Mouse (Mus musculus) hindbrain, embryonic 10.5 days (tissue): ENCODE data around the gene Gm11127. TPM values are rescaled to one million over a fixed set of nuclear protein-coding genes. Genes with fewer than 3 reads are reported as not detected.

Experiments
- DNase-seq: peaks from one replicate; pipeline ENCODE4 v3.0.0-alpha.2; 2017; ENCODE audit warnings: low spot score
- H3K27ac ChIP-seq: fragments of 300-500 bp; sonication (generic); 2 replicates; pipeline ENCODE4 v1.5.1; 2016; ENCODE audit warnings: mild to moderate bottlenecking, moderate library complexity
- H3K27me3 ChIP-seq: fragments of 300-500 bp; sonication (generic); 2 replicates; pipeline ENCODE4 v1.6.1; 2016; ENCODE audit warnings: mild to moderate bottlenecking; ENCODE audit not compliant: poor library complexity, insufficient read depth, severe bottlenecking
- H3K36me3 ChIP-seq: fragments of 300-500 bp; sonication (generic); 2 replicates; pipeline ENCODE4 v1.6.1; 2016; ENCODE audit warnings: mild to moderate bottlenecking, moderate library complexity
- H3K4me1 ChIP-seq: fragments of 300-500 bp; sonication (generic); replicated peaks from 2 replicates; pipeline ENCODE4 v1.6.1; 2016; ENCODE audit warnings: mild to moderate bottlenecking
- H3K4me3 ChIP-seq: fragments of 300-500 bp; sonication (generic); 2 replicates; pipeline ENCODE4 v1.5.1; 2016; ENCODE audit warnings: mild to moderate bottlenecking, moderate library complexity
- H3K9me3 ChIP-seq: fragments of 300-500 bp; sonication (generic); 2 replicates; pipeline ENCODE4 v1.6.1; 2016; ENCODE audit warnings: mild to moderate bottlenecking, moderate library complexity
- WGBS: fragments of 180-500 bp; shearing (Covaris S2); methylation state at CpG from one replicate; pipeline ENCODE4 v1.1.7; 2016; 5-methylcytosine and 5-hydroxymethylcytosine counted together
- polyA plus RNA-seq: library from polyadenylated mRNA; unstranded; fragments of >200 nt; fragmentation: Nextera tagmentation; extraction: Ambion mirVana; gene quantifications from 2 replicates; pipeline ENCODE4 v1.2.1, GENCODE M21; 2016

Gene Gm11127
- polyA plus RNA-seq, 1 experiment from 2014 or later = not detected

DNA sequence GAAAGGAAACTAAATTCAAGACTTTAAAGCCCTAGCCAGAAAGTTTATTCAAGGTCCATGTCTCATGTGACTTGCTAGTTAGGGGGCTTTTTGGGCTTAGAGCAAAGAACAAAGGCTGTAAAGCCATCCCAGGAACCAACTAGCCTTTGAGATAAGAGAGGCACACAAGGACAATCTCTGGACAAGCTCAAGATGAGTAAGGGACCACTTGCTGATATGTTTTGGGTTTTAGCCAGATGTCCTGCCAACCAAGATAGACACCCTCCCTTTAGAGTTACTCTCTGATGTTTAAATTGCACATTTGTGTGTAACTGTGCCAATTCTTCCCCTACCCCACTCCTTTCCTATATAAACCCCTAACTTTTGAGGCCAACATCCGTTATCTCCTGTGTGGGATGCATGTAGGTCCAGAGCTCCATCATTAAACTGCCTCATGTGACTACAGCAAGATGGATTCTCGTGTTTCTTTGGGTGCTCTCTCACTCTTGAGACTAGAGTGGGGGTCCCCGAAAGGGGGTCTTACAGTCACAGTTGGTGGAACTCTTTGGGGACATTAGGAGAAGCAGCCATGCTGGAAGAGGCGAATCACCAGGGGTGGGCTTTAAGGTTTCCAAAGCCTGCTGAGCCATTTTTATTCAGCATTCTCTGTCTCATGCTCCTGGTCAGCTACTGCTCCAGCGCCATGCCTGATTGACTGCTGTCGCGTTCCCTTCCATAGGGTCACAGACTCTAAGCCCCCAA is 29.1 kb downstream of the Gm11127 start:
- WGBS = 78% methylated on average over 7 of the region's 7 CpGs
- H3K4me3 ChIP-seq = no peak overlapping the region
- DNase-seq = no peak
- H3K9me3 ChIP-seq = no peaks in the 10 kb centered on the region
- peaks cover 10% of the 10 kb centered on the region for H3K27me3 ChIP-seq
- no peak overlapping the region for H3K27ac ChIP-seq
- no peaks in the 10 kb centered on the region for H3K36me3 ChIP-seq
- H3K4me1 ChIP-seq = peaks cover 19% of the 10 kb centered on the region

DNA sequence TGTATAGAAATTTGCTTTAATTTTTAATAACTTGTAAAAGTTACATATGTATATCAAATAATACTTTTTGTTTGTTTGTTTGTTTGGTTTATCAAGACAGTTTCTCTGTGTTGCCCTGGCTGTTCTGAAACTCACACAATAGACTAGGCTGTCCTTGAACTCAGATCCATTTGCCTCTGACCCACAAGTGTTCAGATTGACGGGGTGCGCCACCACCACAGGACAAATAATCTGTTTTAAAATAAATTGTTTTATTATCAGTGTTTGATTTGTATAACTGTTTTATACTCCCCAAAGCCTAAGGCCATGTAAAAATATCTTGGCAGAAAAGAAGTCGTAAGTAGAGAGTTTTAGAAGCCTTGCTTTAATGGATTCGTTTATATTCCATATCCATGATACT is 30.5 kb downstream of the Gm11127 start:
- Histone ChIP-seq H3K36me3 (no peaks in the 10 kb centered on the region), H3K4me3 (no peak overlapping the region), H3K27me3 (peaks cover 10% of the 10 kb centered on the region), H3K27ac (no peak overlapping the region), H3K4me1 (peaks cover 19% of the 10 kb centered on the region), H3K9me3 (no peaks in the 10 kb centered on the region)
- 93% methylated on average over 4 of the region's 4 CpGs for WGBS
- DNase-seq = no peak

DNA sequence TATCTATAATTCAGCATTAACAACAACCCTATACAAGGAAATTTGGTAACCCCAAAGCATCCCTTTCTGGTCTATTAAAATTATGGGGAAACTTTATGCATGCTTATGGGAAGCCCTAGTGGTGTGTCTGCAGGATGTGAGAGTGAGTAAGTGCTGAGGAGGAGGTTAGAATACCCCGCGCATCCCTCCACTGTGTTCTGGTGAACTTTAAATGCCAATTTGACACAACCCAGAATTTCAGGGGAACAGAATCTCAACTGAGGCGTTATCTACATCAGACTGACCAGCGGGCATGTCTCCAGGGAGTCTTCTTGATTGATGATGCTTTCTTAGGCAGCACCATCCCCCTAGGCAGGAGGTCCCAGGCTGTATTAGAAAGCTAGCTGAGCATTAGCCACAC is 32.3 kb downstream of the Gm11127 start:
- no peaks in the 10 kb centered on the region for H3K36me3 ChIP-seq
- H3K4me3 ChIP-seq = no peak overlapping the region
- no peaks in the 10 kb centered on the region for H3K27me3 ChIP-seq
- peaks cover 15% of the 10 kb centered on the region for H3K4me1 ChIP-seq
- peak; percentile 20 for DNase-seq
- H3K9me3 ChIP-seq = no peaks in the 10 kb centered on the region
- 66% methylated on average over 4 of the region's 4 CpGs for WGBS
- H3K27ac ChIP-seq = no peak overlapping the region

DNA sequence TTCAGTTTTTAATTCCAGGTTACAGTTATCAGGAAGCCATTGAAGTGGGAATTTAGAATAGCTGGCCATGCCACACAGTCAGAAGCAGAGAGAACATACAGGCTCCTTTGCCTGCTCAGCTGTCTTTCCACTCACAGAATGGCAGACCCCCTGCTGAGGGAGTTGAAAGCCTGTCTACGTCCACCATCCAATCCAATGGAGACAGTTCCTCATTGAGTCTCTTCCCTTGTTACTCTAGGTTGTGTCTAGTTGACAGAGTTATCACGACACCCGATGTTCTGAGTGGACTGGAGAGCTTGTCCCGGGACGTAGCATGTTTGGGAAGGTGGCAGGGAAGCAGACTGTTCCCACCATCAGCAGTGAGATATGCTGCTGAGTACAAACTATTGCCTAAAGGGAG is 33.0 kb downstream of the Gm11127 start:
- 59% methylated on average over 5 of the region's 5 CpGs for WGBS
- DNase-seq = no peak

DNA sequence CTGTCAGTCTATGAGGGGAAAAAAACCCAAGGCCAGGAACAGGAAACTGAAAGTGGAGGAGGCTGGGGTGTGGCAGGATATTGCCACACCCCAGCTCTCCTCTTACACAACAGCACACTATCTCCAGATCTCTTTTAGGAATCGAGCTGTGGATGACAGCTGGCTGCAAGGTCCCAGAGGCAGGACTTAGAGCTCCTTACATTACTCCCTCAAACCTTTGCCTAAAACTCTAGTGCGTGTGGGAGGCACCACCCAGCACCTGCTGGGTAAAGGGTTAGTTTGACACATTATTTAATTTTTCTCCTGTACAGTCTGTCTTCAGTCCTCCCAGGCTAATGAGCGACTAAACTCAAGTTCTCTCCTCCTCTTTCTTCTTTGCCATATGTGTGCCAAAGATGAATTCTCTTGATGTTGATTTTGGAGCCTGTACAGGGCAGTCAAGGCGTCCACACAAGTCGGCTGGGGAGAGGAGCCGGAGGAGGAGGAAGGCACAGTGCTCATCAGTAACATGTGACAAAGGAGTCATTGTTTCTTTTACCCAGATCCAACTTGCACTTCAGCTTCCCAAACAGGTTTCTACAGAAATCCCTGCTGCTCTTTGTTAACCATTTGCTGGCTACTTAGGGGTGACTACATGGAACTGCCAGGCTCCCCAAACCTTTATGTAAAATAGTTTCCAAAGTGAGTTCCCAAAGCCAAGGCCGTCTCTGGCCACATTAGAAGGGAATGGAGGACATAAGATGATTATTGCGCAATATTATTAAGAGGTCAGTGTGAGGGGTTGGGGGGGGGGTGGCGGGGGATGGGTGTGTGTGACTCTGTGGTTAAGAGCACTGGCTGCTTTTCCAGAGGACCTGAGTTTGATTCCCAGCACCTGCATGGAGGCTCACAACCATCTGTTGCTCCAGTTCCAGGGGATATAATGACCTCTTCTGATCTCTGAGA is 34.2 kb downstream of the Gm11127 start:
- H3K27ac ChIP-seq = no peak overlapping the region
- no peaks in the 10 kb centered on the region for H3K27me3 ChIP-seq
- no peak overlapping the region for H3K4me3 ChIP-seq
- H3K9me3 ChIP-seq = no peaks in the 10 kb centered on the region; the same call in 1 of the 2 replicates
- WGBS = 70% methylated on average over 9 of the region's 9 CpGs
- H3K4me1 ChIP-seq = peaks cover 25% of the 10 kb centered on the region
- DNase-seq = no peak
- H3K36me3 ChIP-seq = no peaks in the 10 kb centered on the region

More for the DNA sequence above, 33.0 kb downstream of the Gm11127 start:
- Histone ChIP-seq H3K27me3 (no peaks in the 10 kb centered on the region), H3K4me3 (no peak overlapping the region), H3K9me3 (no peaks in the 10 kb centered on the region; the same call in 1 of the 2 replicates), H3K36me3 (no peaks in the 10 kb centered on the region), H3K4me1 (peaks cover 22% of the 10 kb centered on the region), H3K27ac (no peak overlapping the region)

DNA sequence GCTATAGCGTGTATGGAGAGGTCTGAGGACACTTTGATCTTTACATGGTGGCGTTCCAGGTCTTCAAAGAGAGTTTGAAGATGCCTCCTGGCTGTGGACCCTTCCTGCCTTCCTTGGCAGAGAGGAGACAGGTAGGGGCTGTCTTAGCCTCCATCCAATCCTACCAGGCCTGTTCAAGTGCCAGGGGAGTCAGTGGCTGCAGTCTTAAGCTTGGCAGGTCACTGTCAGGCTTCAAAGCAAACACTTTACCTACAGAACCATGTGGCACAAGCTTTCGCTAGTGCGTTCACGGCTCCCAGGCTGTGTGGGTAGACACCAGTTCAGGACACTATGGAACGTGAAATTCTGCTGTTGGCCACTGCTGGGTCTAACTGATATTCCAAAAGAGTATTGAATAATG is 35.2 kb downstream of the Gm11127 start:
- peaks cover 25% of the 10 kb centered on the region for H3K4me1 ChIP-seq
- H3K27me3 ChIP-seq = no peaks in the 10 kb centered on the region
- H3K9me3 ChIP-seq = no peaks in the 10 kb centered on the region; the same call in 1 of the 2 replicates
- no peaks in the 10 kb centered on the region for H3K36me3 ChIP-seq
- 92% methylated on average over 6 of the region's 6 CpGs for WGBS
- no peak overlapping the region for H3K4me3 ChIP-seq
- no peak overlapping the region for H3K27ac ChIP-seq
- no peak for DNase-seq

DNA sequence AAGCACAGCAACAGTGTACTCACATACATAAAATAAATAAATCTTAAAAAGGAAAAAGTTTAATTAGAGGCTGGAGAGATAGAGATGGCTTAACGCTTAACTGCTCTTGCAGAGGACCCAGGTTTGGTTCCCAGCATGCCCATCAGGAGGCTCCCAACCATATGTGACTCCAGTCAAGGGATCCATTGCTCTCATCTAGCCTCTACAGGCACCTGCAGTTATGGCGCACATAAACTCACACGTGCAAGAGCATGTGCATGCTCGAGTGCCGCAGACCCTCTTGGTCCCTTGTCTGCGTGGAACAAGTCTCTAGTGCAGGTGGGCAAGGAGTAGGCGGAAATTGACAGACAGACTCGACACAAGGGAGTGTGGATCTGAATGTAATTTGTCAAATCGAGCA is 36.1 kb downstream of the Gm11127 start:
- no peak for DNase-seq
- Histone ChIP-seq H3K27me3 (no peaks in the 10 kb centered on the region), H3K9me3 (no peaks in the 10 kb centered on the region; the same call in 1 of the 2 replicates), H3K4me3 (no peak overlapping the region), H3K27ac (no peak overlapping the region), H3K36me3 (no peaks in the 10 kb centered on the region), H3K4me1 (peaks cover 25% of the 10 kb centered on the region)
- WGBS = 93% methylated on average over 9 of the region's 9 CpGs

DNA sequence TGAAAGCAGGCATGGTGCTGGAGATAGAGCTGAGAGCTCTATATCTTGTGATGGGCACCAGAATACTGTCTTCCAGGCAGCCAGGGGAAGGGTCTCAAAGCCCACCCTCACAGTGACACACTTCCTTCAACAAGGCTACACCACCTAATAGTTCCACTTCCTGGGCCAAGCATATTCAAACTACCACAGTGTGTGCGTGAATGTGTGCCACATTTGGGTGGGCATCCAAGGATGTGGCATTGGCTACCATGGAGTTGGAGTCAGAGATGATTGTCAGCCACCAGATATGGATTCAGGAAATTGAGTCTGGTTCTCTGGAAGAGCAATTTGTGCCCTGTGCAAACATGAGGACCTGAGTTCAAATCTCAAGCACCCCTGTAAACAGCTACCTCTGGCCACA is 36.9 kb downstream of the Gm11127 start:
- no peak for DNase-seq
- H3K4me1 ChIP-seq = peaks cover 24% of the 10 kb centered on the region
- H3K4me3 ChIP-seq = no peak overlapping the region
- WGBS = 98% methylated on average over 1 of the region's 1 CpGs
- no peak overlapping the region for H3K27ac ChIP-seq
- H3K9me3 ChIP-seq = no peaks in the 10 kb centered on the region; the same call in 1 of the 2 replicates
- no peaks in the 10 kb centered on the region for H3K36me3 ChIP-seq
- H3K27me3 ChIP-seq = no peaks in the 10 kb centered on the region

DNA sequence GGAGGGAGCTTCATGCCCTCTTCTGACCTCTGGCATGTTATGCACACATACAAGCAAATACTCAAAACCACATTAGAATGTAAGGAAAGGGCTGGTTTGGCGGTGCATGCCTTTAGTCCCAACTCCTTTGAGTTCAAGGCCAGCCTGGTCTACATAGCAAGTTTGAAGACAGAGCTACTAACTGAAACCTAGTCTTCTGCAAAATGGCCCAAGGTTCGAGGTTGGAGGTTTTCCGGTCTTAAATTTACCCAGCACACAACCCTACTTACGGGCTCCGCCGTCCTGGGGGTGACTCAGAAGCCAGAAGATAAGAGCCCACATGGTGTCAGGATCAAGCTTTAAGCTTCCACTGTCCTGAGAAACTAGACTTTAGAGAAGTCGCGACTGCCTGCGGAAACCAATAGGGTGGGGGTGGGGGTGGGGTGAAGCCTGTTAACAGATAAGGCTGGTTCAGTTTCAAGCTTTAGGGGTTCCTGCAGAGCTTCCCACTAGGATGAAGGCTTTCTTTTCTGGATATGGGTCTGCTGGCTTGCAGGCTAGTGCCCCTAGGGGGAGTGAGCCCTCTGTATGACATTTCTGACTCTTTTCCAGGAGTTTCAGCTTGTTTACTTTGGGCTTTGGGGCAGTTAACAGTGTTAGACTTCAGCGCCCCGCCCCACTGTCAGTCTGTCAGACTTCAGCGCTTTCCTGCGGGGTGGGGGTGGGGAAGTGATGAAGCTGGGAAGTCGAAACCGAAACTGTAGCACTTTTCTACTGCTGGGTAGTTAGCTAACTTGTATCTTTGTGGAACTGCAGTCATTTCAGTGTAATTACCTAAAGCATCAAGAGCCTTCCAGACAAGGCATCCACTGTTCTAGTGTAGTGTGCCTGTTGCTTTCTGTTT is 37.7 kb downstream of the Gm11127 start, which contains the start of gene H2-T24:
TSS of gene H2-T24 (minus strand) at position 370 of the 883 bp plus-strand sequence.
- Histone ChIP-seq H3K4me3 (peak within 1 kb of the TSS; percentile 11), H3K36me3 (peaks cover 5% of the 10 kb centered on the region; the same call in 1 of the 2 replicates), H3K9me3 (peaks cover 3% of the 10 kb centered on the region; the same call in 1 of the 2 replicates), H3K27ac (0 out of 2 replicates have a peak within 1 kb of the TSS, but pooled peaks have one; percentile 16), H3K4me1 (peaks cover 19% of the 10 kb centered on the region), H3K27me3 (no peaks in the 10 kb centered on the region)
- peak; percentile 39 for DNase-seq
- 44% methylated on average over 15 of the region's 15 CpGs for WGBS

DNA sequence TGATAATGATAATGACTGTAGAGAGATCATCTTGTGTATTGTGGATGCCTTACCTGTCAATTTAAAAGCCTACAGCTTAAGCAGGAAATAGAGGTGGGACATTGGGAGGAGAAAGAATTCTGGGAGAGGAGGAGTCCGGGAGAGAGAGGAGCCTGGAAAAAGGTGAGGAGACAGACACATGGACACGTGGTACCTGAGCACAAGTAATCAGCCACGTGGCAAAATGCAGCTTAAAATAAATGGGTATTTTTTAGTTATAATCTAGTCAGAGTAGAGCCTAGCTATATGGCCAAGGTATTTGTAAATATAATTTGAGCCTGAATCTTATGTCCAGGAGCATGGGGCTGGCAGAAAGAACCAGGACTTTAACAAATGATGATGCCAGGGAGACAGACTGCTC is 38.7 kb downstream of the Gm11127 start:
- 70% methylated on average over 3 of the region's 3 CpGs for WGBS
- H3K4me1 ChIP-seq = peaks cover 15% of the 10 kb centered on the region
- no peak overlapping the region for H3K27ac ChIP-seq
- no peak for DNase-seq
- H3K9me3 ChIP-seq = peaks cover 3% of the 10 kb centered on the region; the same call in 1 of the 2 replicates
- H3K36me3 ChIP-seq = peaks cover 14% of the 10 kb centered on the region
- no peaks in the 10 kb centered on the region for H3K27me3 ChIP-seq
- H3K4me3 ChIP-seq = no peak overlapping the region

DNA sequence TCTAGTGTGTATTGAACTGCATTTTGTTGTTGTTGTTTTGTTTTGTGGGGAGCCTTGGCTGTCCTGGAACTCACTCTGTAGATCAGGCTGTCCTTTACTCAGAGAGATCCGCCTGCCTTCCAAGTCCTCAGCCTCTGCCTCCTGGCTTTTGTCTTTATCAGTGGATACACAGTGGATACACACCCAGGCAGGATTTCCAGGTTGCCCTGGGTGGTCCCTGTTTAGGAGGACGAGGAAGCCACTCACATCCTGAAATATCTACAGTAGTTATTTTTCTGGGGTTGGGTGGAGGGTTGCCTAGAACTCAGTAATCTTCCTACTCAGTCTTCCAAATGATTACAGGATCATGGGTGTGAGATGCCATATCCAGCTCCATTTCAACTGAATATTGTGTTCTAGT is 39.2 kb downstream of the Gm11127 start:
- WGBS = 70% methylated on average over 2 of the region's 2 CpGs
- Histone ChIP-seq H3K36me3 (peaks cover 20% of the 10 kb centered on the region), H3K27ac (no peak overlapping the region), H3K9me3 (peaks cover 7% of the 10 kb centered on the region; the same call in 1 of the 2 replicates), H3K27me3 (no peaks in the 10 kb centered on the region), H3K4me3 (no peak overlapping the region), H3K4me1 (peaks cover 15% of the 10 kb centered on the region)
- no peak for DNase-seq

DNA sequence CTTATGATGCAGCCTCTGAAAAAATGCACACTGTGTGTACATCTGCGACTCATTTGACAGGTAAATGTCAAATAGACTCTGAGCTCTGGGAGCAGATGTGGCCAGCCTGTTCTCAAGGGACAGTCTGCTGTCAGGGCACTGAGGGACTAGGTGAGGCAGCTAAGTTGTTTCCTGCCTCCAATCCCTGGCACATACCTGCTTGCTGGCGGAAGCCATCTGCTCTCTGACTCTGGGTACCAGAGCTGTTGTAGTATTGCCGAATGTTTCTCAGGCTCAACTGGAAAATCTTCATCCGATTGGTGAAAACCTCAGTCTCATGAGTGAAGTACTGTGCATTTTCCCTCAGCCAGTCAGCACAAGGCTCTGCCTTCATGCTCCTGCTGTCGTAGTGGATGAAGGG is 41.1 kb downstream of the Gm11127 start:
- Histone ChIP-seq H3K27ac (no peak overlapping the region), H3K9me3 (peaks cover 7% of the 10 kb centered on the region; the same call in 1 of the 2 replicates), H3K36me3 (peaks cover 20% of the 10 kb centered on the region), H3K4me1 (peaks cover 15% of the 10 kb centered on the region), H3K27me3 (no peaks in the 10 kb centered on the region), H3K4me3 (no peak overlapping the region)
- DNase-seq = no peak
- WGBS = 90% methylated on average over 5 of the region's 5 CpGs
